Mouse (Mus musculus) urinary bladder, adult 2 months (tissue): ENCODE results near the gene Chchd2. TPM values are rescaled to one million over a fixed set of nuclear protein-coding genes. Genes with fewer than 3 reads are reported as not detected.
"Not testable (repeated sequence)": the region's sequence is repeated elsewhere in the genome, so short reads cannot be mapped to it uniquely, and the experiment has no call there.

Experiments used
- DNase-seq: peaks from one replicate; pipeline ENCODE4 v3.0.0; 2022; ENCODE audit warnings: low spot score
- polyA plus RNA-seq: library from polyadenylated mRNA; depleted of rRNA; stranded (reverse); fragments of >200 nt; gene quantifications from 2 replicates; pipeline ENCODE4 v1.2.3, GENCODE M21; 2012; rRNA removed

The Chchd2 gene
- polyA plus RNA-seq: 523 and 694 TPM in 2 replicates

GRCm38 (mm10) chr5:129886911-129887636 is at the start of gene Chchd2:
Gene Chchd2 (minus strand): TSS chr5:129887470.
- DNase-seq: peak; percentile 81

DNA sequence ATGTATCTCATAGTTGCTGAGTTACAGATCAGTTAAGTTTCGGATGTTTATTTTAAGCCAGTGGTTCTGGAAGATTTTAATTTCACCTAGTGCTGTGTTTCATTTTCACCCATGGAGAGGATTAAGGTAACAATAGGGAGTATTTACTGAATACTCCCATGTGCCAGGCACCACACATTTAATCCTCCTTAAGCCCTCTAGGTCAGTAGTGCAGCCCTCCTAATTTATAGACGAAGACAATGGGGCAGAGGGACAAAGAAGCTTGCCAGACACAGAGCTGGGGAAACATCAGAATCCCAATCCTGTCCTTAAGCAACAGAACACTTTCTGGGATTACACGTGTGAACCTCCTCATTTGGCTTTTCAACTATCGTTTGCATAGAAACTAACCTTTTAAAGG is 49.7 kb upstream of the Chchd2 start:
- no peak for DNase-seq

GRCm38 (mm10) chr5:129929924-129930855 is 42.9 kb upstream of the Chchd2 start:
- no peak for DNase-seq

- no peak for DNase-seq
Observed at GRCm38 (mm10) chr5:129925933-129926332, 38.7 kb upstream of the Chchd2 start.

DNA sequence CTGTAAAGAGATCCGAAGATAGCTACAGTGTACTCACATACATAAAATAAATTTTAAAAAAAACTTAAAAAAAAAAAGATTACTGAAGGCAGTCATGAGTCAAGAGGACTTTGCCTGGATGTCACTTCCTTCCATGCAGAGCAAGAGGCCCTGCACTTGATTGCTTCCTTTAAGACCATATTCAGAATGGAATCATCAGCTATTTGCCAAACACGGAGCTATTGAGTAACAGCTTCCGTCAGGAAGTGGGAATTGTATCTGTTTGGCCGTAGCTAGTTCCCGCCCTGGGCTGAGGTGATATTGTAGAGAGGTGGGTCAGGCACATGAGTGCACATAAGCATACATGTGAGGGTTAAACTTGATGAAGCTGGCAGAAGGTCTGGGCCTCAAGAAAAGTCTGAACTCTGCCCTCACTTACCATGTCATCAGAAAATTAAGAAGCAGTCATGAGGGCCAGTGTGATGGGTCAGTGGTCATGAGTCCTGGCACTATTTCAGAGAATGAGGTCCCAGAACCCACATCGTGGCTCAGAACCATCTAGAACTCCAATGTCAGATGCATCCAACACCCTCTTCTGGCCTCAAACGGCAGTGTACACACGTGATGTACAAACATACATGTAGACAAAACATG is 37.7 kb upstream of the Chchd2 start:
- DNase-seq: no peak

- DNase-seq: no peak
Observed at GRCm38 (mm10) chr5:129921972-129922371, 34.7 kb upstream of the Chchd2 start.

DNA sequence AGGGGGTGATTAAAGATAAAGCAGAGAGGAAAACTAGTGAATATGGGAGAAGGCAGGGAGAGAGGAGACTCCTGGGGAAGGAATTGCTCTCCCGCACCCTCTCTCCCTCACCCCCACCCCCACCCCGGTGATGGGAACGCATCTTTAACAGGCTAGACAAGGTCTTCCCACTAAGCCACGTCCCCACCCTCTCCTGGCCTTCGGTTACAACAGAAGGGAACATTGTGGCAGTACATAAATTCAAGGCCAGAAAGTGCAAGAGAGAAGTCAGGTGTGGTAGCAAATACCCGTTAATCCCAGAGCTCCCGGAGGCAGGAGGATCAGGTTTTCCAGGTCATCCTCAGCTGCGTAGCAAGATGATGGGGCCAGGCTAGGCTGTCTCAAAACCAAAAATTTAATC is 32.0 kb upstream of the Chchd2 start:
- DNase-seq: no peak

GRCm38 (mm10) chr5:129918752-129919151 is 31.5 kb upstream of the Chchd2 start:
- no peak for DNase-seq

DNA sequence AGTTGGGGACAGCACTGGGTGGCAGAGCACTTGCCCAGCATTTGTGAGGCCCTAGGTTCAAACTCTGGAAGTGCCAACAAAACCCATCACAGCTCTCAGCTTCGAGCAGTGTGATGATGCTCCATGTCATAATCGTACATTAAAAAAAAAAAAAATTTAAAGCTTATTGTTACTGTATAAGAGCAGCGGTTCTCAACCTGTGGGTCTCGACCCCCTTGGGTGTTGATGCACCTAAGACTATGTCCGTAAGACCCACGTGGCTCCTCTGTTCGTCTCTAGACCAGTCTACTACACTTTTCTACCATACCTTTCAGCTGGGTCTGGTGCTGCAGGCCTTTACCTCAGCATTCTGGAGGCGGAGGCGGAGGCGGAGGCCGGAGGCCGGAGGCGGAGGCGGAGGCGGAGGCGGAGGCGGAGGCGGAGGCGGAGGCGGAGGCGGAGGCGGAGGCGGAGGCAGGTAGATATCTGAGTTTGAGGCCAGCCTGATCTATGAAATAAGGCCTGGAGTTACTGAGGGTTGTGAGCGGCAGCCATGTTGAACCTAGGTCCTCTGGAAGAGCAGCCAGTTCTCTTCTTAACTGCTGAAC is 30.9 kb upstream of the Chchd2 start:
- no peak for DNase-seq

DNA sequence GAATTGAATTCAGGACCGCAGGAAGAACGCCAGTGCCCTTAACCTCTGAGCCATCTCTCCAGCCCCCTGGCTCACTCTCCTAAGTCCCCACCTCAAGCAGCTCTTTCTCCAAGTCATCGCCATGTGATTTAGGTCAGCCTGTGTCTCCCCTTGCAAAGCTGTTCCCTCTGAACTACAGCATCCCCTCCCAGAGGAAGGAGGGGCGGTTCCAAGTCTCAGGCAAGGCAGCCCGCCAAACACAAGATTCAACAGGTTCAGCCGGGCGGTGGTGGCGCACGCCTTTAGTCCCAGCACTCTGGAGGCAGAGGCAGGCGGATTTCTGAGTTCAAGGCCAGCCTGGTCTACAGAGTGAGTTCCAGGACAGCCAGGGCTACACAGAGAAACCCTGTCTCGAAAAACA is 28.2 kb upstream of the Chchd2 start:
- not testable (repeated sequence) for DNase-seq

DNA sequence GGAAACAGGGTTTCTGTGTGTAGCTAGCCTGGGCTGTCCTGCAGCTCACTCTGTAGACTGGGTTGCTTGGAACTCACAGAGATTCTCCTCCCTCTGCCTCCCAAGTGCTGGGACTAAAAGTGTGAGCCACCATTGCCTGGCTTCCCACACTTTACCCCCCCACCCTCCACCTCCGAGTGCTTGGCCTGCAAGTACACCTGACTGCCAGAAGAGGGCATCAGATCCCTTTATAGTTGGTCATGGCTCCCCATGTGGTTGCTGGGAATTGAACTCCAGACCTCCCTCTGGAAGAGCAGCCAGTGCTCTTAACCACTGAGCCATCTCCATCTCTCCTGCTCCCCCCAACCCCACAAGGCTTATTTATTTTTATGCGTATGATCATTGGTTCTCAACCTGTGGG is 26.8 kb upstream of the Chchd2 start:
- no peak for DNase-seq

- DNase-seq: no peak
Observed at GRCm38 (mm10) chr5:129909591-129909990, 22.3 kb upstream of the Chchd2 start.

- no peak for DNase-seq
Observed at GRCm38 (mm10) chr5:129909147-129909546, 21.9 kb upstream of the Chchd2 start.

GRCm38 (mm10) chr5:129908242-129908965 is 21.1 kb upstream of the Chchd2 start, which contains the start of gene Nupr1l:
Gene Nupr1l (plus strand): TSS chr5:129908540.
- DNase-seq: peak; percentile 86

DNA sequence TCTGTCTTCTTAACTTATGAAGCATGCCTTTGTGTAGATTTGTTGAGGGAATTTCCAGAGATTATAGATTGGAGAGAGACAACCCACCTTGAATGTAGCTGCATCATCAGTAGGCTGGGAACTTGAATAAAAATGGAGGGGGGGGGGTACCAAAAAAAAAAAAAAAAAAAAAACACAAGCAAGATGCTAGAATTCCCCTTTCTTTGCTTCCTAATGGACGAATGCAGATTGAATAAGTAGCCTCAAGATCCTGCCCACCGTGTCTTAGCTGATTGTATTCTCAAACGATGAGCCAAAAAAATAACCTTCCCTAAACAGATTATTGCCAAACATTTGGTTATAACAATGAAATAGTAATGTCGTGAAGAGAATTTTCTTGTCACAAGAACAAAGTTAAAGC is 20.5 kb upstream of the Chchd2 start:
- no peak for DNase-seq

- no peak for DNase-seq
Observed at GRCm38 (mm10) chr5:129898449-129898848, 11.2 kb upstream of the Chchd2 start, which contains the start of gene Phkg1. Gene Phkg1 (minus strand): TSS chr5:129898549.

- peak; percentile 60 for DNase-seq
Observed at GRCm38 (mm10) chr5:129895198-129896088, 8.2 kb upstream of the Chchd2 start, which contains the start of gene Zbed5. Gene Zbed5 (plus strand): TSS chr5:129895723.

DNA sequence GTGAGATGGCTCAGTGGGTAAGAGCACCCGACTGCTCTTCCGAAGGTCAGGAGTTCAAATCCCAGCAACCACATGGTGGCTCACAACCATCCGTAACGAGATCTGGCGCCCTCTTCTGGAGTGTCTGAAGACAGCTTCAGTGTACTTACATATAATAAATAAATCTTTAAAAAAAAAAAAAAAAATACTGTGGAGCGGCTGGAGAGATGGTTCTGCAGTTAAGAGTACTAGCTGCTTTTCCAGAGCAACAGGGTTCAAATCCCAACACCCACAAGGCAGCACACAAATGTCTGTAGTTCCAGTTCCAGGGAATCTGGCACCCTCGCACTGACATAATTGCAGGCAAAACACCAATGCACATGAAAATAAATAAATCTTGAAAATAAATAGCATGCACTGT is 3.1 kb upstream of the Chchd2 start:
- DNase-seq: not testable (repeated sequence)

GRCm38 (mm10) chr5:129886271-129886670 is 999 bp downstream of the Chchd2 start:
- no peak for DNase-seq

GRCm38 (mm10) chr5:129879888-129880287 is 7.4 kb downstream of the Chchd2 start:
- DNase-seq: no peak
